Comparison of ENCODE assay signal across 28 mouse cellular contexts in the genomic region with DNA sequence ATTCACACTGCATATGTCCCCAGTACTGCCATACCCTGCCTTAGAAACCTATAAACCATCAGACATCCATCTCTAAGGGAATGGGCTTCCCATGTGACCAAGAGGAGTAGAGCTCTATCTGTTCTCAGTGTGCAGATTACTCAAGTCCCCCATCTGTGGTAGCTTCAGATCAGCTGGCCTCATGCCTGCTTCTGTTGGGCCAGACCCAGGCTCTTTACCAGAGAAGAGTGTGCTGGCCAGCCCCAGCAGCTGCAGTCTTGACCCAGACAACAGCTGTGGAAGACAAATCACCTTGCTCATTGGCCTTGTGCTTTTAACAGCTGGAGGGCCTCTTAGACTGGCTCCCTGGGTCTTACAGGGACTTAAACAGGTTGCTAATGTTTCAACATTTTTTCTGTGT. TPM values are rescaled to one million over a fixed set of nuclear protein-coding genes. Genes with fewer than 3 reads are reported as not detected.
DNase-seq lines count a peak whose midpoint lies in the region; ATAC-seq and TF ChIP-seq lines count a peak whose summit lies in the region.
"Had no signal": no experiment of that assay in that cellular context is flagged by ENCODE, and none has a peak within 500 bp of the region (broad histone marks: within the 10 kb centered on the region; RNA-seq: fewer than 3 reads in every experiment).

No protein-coding gene starts in this region.

- peak; percentile 25 for DNase-seq in gastrocnemius, adult 2 months
- DNase-seq in gastrocnemius, adult 18-20 months (ENCODE audit: low spot score) = no peak
- DNase-seq in left cerebral cortex, postnatal 4 days = peak; percentile 60
- DNase-seq in left cerebral cortex, adult 2 months (ENCODE audit: extremely low spot score in 1 of 2, low spot score in 2 of 2) = no peak
- DNase-seq in lung, postnatal 0 days (ENCODE audit: low spot score) = peak; percentile 23
- DNase-seq in lung, postnatal 36 days = peak; percentile 15
- no peak for DNase-seq in B cell, adult 2 months
- DNase-seq in ovary, postnatal 36 days (ENCODE audit: low spot score) = no peak
- DNase-seq: adrenal gland, postnatal 25 days; cerebellum, adult 11-12 months; cerebellum, postnatal 25 days; forebrain, postnatal 0 days; heart, adult 11 months; kidney, adult 9 months; kidney, postnatal 14 days; liver had no signal

- intact Hi-C loops in gastrocnemius, adult 2 months (cut with DNase I) = no loop called here
- intact Hi-C loops in left cerebral cortex, postnatal 4 days (cut with DNase I) = no loop called here
- intact Hi-C loops in left cerebral cortex, adult 2 months (cut with DNase I) = no loop called here

- ATAC-seq in lung, postnatal 0 days = no peak
- ATAC-seq: forebrain, postnatal 0 days; intestine, embryonic 16.5 days had no signal

- H3K36me3 ChIP-seq in lung, postnatal 0 days (ENCODE audit: insufficient read depth, low read length) = no peaks in the 10 kb centered on the region
- H3K36me3 ChIP-seq: embryonic facial prominence, embryonic 12.5 days; forebrain, embryonic 10.5 days; heart, embryonic 10.5 days; heart, embryonic 15.5 days; hindbrain, embryonic 12.5 days; lung, embryonic 15.5 days; midbrain, embryonic 12.5 days; neural tube, embryonic 12.5 days had no signal

- no peak overlapping the region for H3K27ac ChIP-seq in gastrocnemius, adult 2 months
- H3K27ac ChIP-seq in left cerebral cortex, adult 2 months = no peak overlapping the region
- no peak overlapping the region for H3K27ac ChIP-seq in lung, postnatal 0 days (ENCODE audit: low read length)
- H3K27ac ChIP-seq: embryonic facial prominence, embryonic 12.5 days; forebrain, embryonic 10.5 days; heart, embryonic 10.5 days; heart, embryonic 15.5 days; hindbrain, embryonic 12.5 days; liver, embryonic 14.5 days; lung, embryonic 15.5 days; midbrain, embryonic 12.5 days; neural tube, embryonic 12.5 days had no signal

- no peaks in the 10 kb centered on the region for H3K4me1 ChIP-seq in lung, postnatal 0 days (ENCODE audit: insufficient read depth, low read depth, low read length)
- H3K4me1 ChIP-seq: embryonic facial prominence, embryonic 12.5 days; forebrain, embryonic 10.5 days; heart, embryonic 10.5 days; heart, embryonic 15.5 days; hindbrain, embryonic 12.5 days; lung, embryonic 15.5 days; megakaryocyte, embryonic 14.5 days; midbrain, embryonic 12.5 days; neural tube, embryonic 12.5 days had no signal

- H3K4me3 ChIP-seq in gastrocnemius, adult 2 months = no peak overlapping the region
- no peak overlapping the region for H3K4me3 ChIP-seq in left cerebral cortex, adult 2 months
- no peak overlapping the region for H3K4me3 ChIP-seq in lung, postnatal 0 days (ENCODE audit: low read depth, low read length)
- H3K4me3 ChIP-seq: embryonic facial prominence, embryonic 12.5 days; forebrain, embryonic 10.5 days; heart, embryonic 10.5 days; heart, embryonic 15.5 days; hindbrain, embryonic 12.5 days; lung, embryonic 15.5 days; megakaryocyte, embryonic 14.5 days; midbrain, embryonic 12.5 days; myocyte; neural tube, embryonic 12.5 days had no signal

- H3K9ac ChIP-seq in lung, postnatal 0 days (replicated peaks; ENCODE audit: low read depth) = no peak overlapping the region
- H3K9ac ChIP-seq: embryonic facial prominence, embryonic 12.5 days; forebrain, postnatal 0 days; heart, embryonic 15.5 days; hindbrain, embryonic 12.5 days; liver, embryonic 14.5 days; lung, embryonic 15.5 days; midbrain, embryonic 12.5 days; neural tube, embryonic 12.5 days had no signal

- no peaks in the 10 kb centered on the region for H3K27me3 ChIP-seq in lung, postnatal 0 days (replicated peaks; ENCODE audit: insufficient read depth, low read length)
- H3K27me3 ChIP-seq: embryonic facial prominence, embryonic 12.5 days; heart, embryonic 15.5 days; hindbrain, embryonic 12.5 days; lung, embryonic 15.5 days; midbrain, embryonic 12.5 days; neural tube, embryonic 12.5 days had no signal

- TF ChIP-seq EP300 in lung, postnatal 0 days (IDR thresholded peaks at IDR 0.05) = no peak

- no peak overlapping the region for H3K4me2 ChIP-seq in lung, postnatal 0 days (replicated peaks; ENCODE audit: low read depth, low read length)
- H3K4me2 ChIP-seq: embryonic facial prominence, embryonic 12.5 days; heart, embryonic 15.5 days; hindbrain, embryonic 12.5 days; lung, embryonic 15.5 days; midbrain, embryonic 12.5 days; neural tube, embryonic 12.5 days had no signal

- H3K9me3 ChIP-seq in lung, postnatal 0 days (ENCODE audit: low read length) = no peaks in the 10 kb centered on the region
- H3K9me3 ChIP-seq: embryonic facial prominence, embryonic 12.5 days; heart, embryonic 10.5 days; heart, embryonic 15.5 days; lung, embryonic 15.5 days; megakaryocyte, embryonic 14.5 days; midbrain, embryonic 12.5 days; neural tube, embryonic 12.5 days had no signal

- TF ChIP-seq CTCF in gastrocnemius, adult 2 months (IDR thresholded peaks at IDR 0.05) = no peak
- no peak for TF ChIP-seq CTCF in left cerebral cortex, adult 2 months (IDR thresholded peaks at IDR 0.05)
- no peak for TF ChIP-seq CTCF in lung, postnatal 0 days (IDR thresholded peaks at IDR 0.05)

RNA-seq across cellular contexts. Expression of a gene that starts 25.1 kb away (rescaled TPM):
- total RNA-seq in gastrocnemius, adult 2 months (2021) = under 1 TPM; 0.06 to 0.10 TPM
- total RNA-seq in gastrocnemius, adult 18-20 months (2021) = under 1 TPM in 1 of 2 experiments, not detected in 1; 0.05 TPM
- 100 to 1,000 TPM; 134 to 144 TPM for total RNA-seq in left cerebral cortex, postnatal 4 days (2021)
- total RNA-seq in left cerebral cortex, adult 2 months (2021) = 100 to 1,000 TPM; 258 to 266 TPM
- 0.02 TPM in 1 of 2 replicates, not detected in the other for polyA plus RNA-seq in lung, postnatal 0 days (2015; fragmentation: Nextera tagmentation; extraction: Ambion mirVana)
- polyA plus RNA-seq: myocyte had no signal

Comparison
In these comparisons a context has a peak if more than half of its experiments do, and no peak if none do; other contexts are left out.
1. DNase-seq: peak in gastrocnemius, adult 2 months (single experiment), left cerebral cortex, postnatal 4 days (single experiment), lung, postnatal 0 days (single experiment) and lung, postnatal 36 days (single experiment); none in gastrocnemius, adult 18-20 months (single experiment), left cerebral cortex, adult 2 months (0 of 2), B cell, adult 2 months (0 of 2) and ovary, postnatal 36 days (single experiment).
2. RNA of a gene that starts 25.1 kb away (total RNA-seq): 258 to 266 TPM in left cerebral cortex, adult 2 months and 134 to 144 TPM in left cerebral cortex, postnatal 4 days; 0.06 to 0.10 TPM in gastrocnemius, adult 2 months and 0.05 TPM in gastrocnemius, adult 18-20 months; every median in the first group is over 100 times any median in the second.